Comparison of ENCODE assay signal across 20 mouse cellular contexts in the genomic region with DNA sequence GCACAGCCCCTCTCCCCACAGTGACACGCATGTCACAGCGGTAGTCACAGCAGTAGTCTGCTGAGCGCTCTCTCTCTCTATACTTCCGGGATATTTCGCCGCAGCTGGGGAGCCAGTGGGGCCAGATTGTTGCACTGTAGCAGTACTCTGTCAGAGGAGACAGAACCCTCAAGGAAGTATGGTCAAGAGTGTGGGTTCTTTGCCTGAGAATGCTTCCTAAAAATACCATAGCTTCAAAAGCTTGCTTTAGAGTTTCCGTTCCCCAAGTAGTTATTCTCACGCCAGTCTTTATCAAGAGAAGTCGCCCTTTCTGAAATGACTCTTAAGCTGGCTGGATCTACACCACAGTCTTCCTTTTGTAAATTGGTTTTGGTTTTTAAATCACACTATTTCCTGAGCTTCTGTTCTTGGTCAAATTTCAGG. TPM values are rescaled to one million over a fixed set of nuclear protein-coding genes. Genes with fewer than 3 reads are reported as not detected.
DNase-seq lines count a peak whose midpoint lies in the region; ATAC-seq and TF ChIP-seq lines count a peak whose summit lies in the region.
"Had no signal": no experiment of that assay in that cellular context is flagged by ENCODE, and none has a peak within 500 bp of the region (broad histone marks: within the 10 kb centered on the region; RNA-seq: fewer than 3 reads in every experiment).

No protein-coding gene starts in this region.

- H3K27ac ChIP-seq in small intestine, adult 2 months (ENCODE audit: insufficient read depth, low read depth, low read length): peak overlapping the region; percentile 62
- no peak overlapping the region for H3K27ac ChIP-seq in kidney, embryonic 16.5 days (ENCODE audit: low read length)
- H3K27ac ChIP-seq: embryonic facial prominence, embryonic 15.5 days; gastrocnemius, adult 2 months; heart, embryonic 10.5 days; left cerebral cortex, adult 2 months; midbrain, embryonic 12.5 days; neural tube, embryonic 12.5 days had no signal

- no peaks in the 10 kb centered on the region for H3K9me3 ChIP-seq in kidney, embryonic 16.5 days (ENCODE audit: low read length)
- H3K9me3 ChIP-seq: embryonic facial prominence, embryonic 15.5 days; heart, embryonic 10.5 days; midbrain, embryonic 12.5 days; neural tube, embryonic 12.5 days had no signal

- H3K9ac ChIP-seq in kidney, embryonic 16.5 days (replicated peaks; ENCODE audit: low read length): no peak overlapping the region
- H3K9ac ChIP-seq: embryonic facial prominence, embryonic 15.5 days; midbrain, embryonic 12.5 days; neural tube, embryonic 12.5 days had no signal

- DNase-seq in B cell, adult 2 months: peak; percentile 18 to 24
- peak; percentile 59 for DNase-seq in CD4-positive, CD25-positive, alpha-beta regulatory T cell, adult 2 months (ENCODE audit: low read depth, low spot score)
- DNase-seq in left cerebral cortex, adult 18-20 months (ENCODE audit: low spot score in 2 of 2): no peak
- no peak for DNase-seq in kidney, postnatal 14 days
- DNase-seq in layer of hippocampus, postnatal 14 days (ENCODE audit: low spot score in 2 of 2): no peak
- DNase-seq: adrenal gland, postnatal 10 days; gastrocnemius, adult 2 months; kidney, postnatal 4 days; liver; lung, postnatal 14 days had no signal

- H3K27me3 ChIP-seq in small intestine, adult 2 months (ENCODE audit: control insufficient read depth, insufficient read depth, low read length): no peaks in the 10 kb centered on the region
- no peaks in the 10 kb centered on the region for H3K27me3 ChIP-seq in kidney, embryonic 16.5 days (ENCODE audit: insufficient read depth, low read length)
- H3K27me3 ChIP-seq: embryonic facial prominence, embryonic 15.5 days; midbrain, embryonic 12.5 days; neural tube, embryonic 12.5 days had no signal

- peaks cover 76% of the 10 kb centered on the region for H3K36me3 ChIP-seq in small intestine, adult 2 months (ENCODE audit: control insufficient read depth, insufficient read depth, low read length)
- H3K36me3 ChIP-seq in kidney, embryonic 16.5 days (ENCODE audit: insufficient read depth, low read length): peaks cover 74% of the 10 kb centered on the region

- no peak for TF ChIP-seq POLR2A in small intestine, adult 2 months (IDR thresholded peaks at IDR 0.05; ENCODE audit: low read depth, low read length)

- no peak overlapping the region for H3K4me3 ChIP-seq in small intestine, adult 2 months (ENCODE audit: low read depth, low read length)
- no peak overlapping the region for H3K4me3 ChIP-seq in kidney, embryonic 16.5 days (ENCODE audit: low read length)
- H3K4me3 ChIP-seq: embryonic facial prominence, embryonic 15.5 days; gastrocnemius, adult 2 months; heart, embryonic 10.5 days; left cerebral cortex, adult 2 months; midbrain, embryonic 12.5 days; neural tube, embryonic 12.5 days had no signal

- peak; percentile 53 to 69; a peak in 3 of 4 replicates for ATAC-seq in hematopoietic stem cell, adult 5-6 weeks (replicated peaks in 1 of 2; ENCODE audit: insufficient read depth in 1 of 2, low FRiP score in 2 of 2, low TSS enrichment in 1 of 2, low read depth in 1 of 2, poor library complexity in 2 of 2, severe bottlenecking in 2 of 2)
- ATAC-seq in kidney, embryonic 16.5 days (ENCODE audit: low FRiP score, low TSS enrichment): no peak
- ATAC-seq: forebrain, embryonic 16.5 days; intestine, postnatal 0 days had no signal

- no peak overlapping the region for H3K4me2 ChIP-seq in kidney, embryonic 16.5 days (replicated peaks; ENCODE audit: low read depth, low read length)
- H3K4me2 ChIP-seq: embryonic facial prominence, embryonic 15.5 days; midbrain, embryonic 12.5 days; neural tube, embryonic 12.5 days had no signal

- H3K4me1 ChIP-seq in small intestine, adult 2 months (ENCODE audit: control insufficient read depth, insufficient read depth, insufficient read length, low read length): peaks cover 4% of the 10 kb centered on the region; the same call in 1 of the 2 replicates
- H3K4me1 ChIP-seq in kidney, embryonic 16.5 days (ENCODE audit: insufficient read depth, low read length): no peaks in the 10 kb centered on the region
- H3K4me1 ChIP-seq: heart, embryonic 10.5 days; midbrain, embryonic 12.5 days; neural tube, embryonic 12.5 days had no signal

- TF ChIP-seq CTCF in small intestine, adult 2 months (IDR thresholded peaks at IDR 0.05; ENCODE audit: extremely low read depth, insufficient read length, insufficient replicate concordance, low read depth, low read length): no peak

- WGBS in small intestine, adult 2 months: 90% methylated on average over 9 of the region's 9 CpGs
- WGBS in kidney, embryonic 16.5 days: 94% methylated on average over 9 of the region's 9 CpGs

RNA-seq across cellular contexts. Expression of a gene that starts 12.5 kb away (rescaled TPM):
- total RNA-seq in hematopoietic stem cell, adult 5-6 weeks (2017): 161 and 171 TPM in 2 replicates
- 74.2 and 125 TPM in 2 replicates for polyA plus RNA-seq in small intestine, adult 2 months (2012; rRNA removed)
- 100 to 1,000 TPM; 147 to 157 TPM for total RNA-seq in left cerebral cortex, adult 18-20 months (2021)
- 153 TPM in 2 replicates for polyA plus RNA-seq in kidney, embryonic 16.5 days (2015; fragmentation: Nextera tagmentation; extraction: Ambion mirVana)
- 100 to 1,000 TPM; 169 to 175 TPM for total RNA-seq in layer of hippocampus, postnatal 14 days (2021)

RNA-seq across cellular contexts. Expression of a gene that starts 12.6 kb away (rescaled TPM):
- total RNA-seq in hematopoietic stem cell, adult 5-6 weeks (2017): 1.7 and 3.2 TPM in 2 replicates
- polyA plus RNA-seq in small intestine, adult 2 months (2012; rRNA removed): 0.42 and 1.3 TPM in 2 replicates
- total RNA-seq in left cerebral cortex, adult 18-20 months (2021): 1 to 10 TPM in 1 of 2 experiments, under 1 TPM in 1; 1.00 to 2.3 TPM
- polyA plus RNA-seq in kidney, embryonic 16.5 days (2015; fragmentation: Nextera tagmentation; extraction: Ambion mirVana): 3.7 and 4.9 TPM in 2 replicates
- total RNA-seq in layer of hippocampus, postnatal 14 days (2021): 1 to 10 TPM; 2.1 to 2.4 TPM

RNA-seq across cellular contexts. Expression of a gene that starts 27.9 kb away (rescaled TPM):
- total RNA-seq in hematopoietic stem cell, adult 5-6 weeks (2017): not detected in 2 replicates
- polyA plus RNA-seq in small intestine, adult 2 months (2012; rRNA removed): 0.25 and 0.68 TPM in 2 replicates
- total RNA-seq in left cerebral cortex, adult 18-20 months (2021): 10 to 100 TPM; 31.4 to 32.8 TPM
- 0.86 and 1.1 TPM in 2 replicates for polyA plus RNA-seq in kidney, embryonic 16.5 days (2015; fragmentation: Nextera tagmentation; extraction: Ambion mirVana)
- total RNA-seq in layer of hippocampus, postnatal 14 days (2021): 10 to 100 TPM; 41.1 to 43.1 TPM

RNA-seq across cellular contexts. Expression of a gene that starts 54.5 kb away (rescaled TPM):
- total RNA-seq in hematopoietic stem cell, adult 5-6 weeks (2017): 0.63 and 0.84 TPM in 2 replicates
- 0.48 and 0.90 TPM in 2 replicates for polyA plus RNA-seq in small intestine, adult 2 months (2012; rRNA removed)
- 1 to 10 TPM; 2.5 to 3.0 TPM for total RNA-seq in left cerebral cortex, adult 18-20 months (2021)
- 16.9 and 18.4 TPM in 2 replicates for polyA plus RNA-seq in kidney, embryonic 16.5 days (2015; fragmentation: Nextera tagmentation; extraction: Ambion mirVana)
- total RNA-seq in layer of hippocampus, postnatal 14 days (2021): 1 to 10 TPM; 5.2 to 6.6 TPM

Comparison
In these comparisons a context has a peak if more than half of its experiments do, and no peak if none do; other contexts are left out.
1. DNase-seq: peak in B cell, adult 2 months (2 of 2) and CD4-positive, CD25-positive, alpha-beta regulatory T cell, adult 2 months (single experiment); none in left cerebral cortex, adult 18-20 months (0 of 2), kidney, postnatal 14 days (single experiment) and layer of hippocampus, postnatal 14 days (0 of 2).
2. RNA of a gene that starts 27.9 kb away (total RNA-seq): 41.1 to 43.1 TPM in layer of hippocampus, postnatal 14 days and 31.4 to 32.8 TPM in left cerebral cortex, adult 18-20 months; not detected in hematopoietic stem cell, adult 5-6 weeks; every median in the first group is over 10 times any median in the second.